Mouse (Mus musculus): ENCODE data around the gene Strip2.

Gene Strip2

GRCm38 (mm10) chr6:29916530-29917382 lies at the start of gene Strip2:
Gene Strip2, plus strand, starts transcription at chr6:29917012.
- peak; percentile 74 for DNase-seq (ENCODE audit: low read depth, low spot score)

GRCm38 (mm10) chr6:29868341-29868895 lies 48.4 kb upstream of the Strip2 start:
- DNase-seq (ENCODE audit: low read depth, low spot score), result no peak

GRCm38 (mm10) chr6:29873654-29874053 lies 43.2 kb upstream of the Strip2 start:
- no peak for DNase-seq (ENCODE audit: low read depth, low spot score)

- no peak for DNase-seq (ENCODE audit: low read depth, low spot score)
These were observed 41.2 kb upstream of the Strip2 start for GRCm38 (mm10) chr6:29875576-29875975.

DNA sequence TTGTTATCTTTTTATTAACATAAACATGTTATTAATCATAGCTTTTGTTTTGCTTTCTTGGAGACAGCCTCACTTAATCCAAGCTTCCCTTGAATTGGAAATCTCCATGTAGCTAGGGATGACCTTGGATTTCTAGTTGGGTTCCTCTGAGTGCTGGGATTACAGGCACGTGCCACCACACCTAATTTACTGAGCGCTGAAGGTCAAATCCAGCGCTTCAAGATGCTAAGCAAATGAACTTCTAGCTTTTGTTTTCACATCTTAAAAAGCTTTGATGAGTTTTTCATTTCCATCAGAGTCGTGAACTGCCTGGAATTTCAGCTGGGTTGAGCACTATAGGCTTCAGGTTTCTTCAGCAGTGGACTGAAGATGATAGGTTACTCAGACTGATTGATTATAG lies 40.0 kb upstream of the Strip2 start:
- no peak for DNase-seq (ENCODE audit: low read depth, low spot score)

DNA sequence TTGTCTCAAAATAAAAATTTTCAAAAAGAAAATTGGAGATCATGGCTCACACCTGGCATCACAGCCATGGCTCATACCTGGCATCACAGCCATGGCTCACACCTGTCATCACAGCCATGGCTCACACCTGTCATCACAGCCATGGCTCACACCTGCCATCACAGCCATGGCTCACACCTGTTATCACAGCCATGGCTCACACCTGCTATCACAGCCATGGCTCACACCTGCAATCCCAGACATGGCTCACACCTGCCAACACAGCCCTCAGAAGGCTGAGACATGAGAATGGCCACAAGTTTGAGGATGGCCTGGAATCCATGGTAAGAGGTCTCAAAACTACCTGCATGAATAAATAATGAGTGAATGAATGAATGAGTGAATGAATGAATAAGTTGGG lies 37.2 kb upstream of the Strip2 start:
- DNase-seq (ENCODE audit: low read depth, low spot score), result no peak

- no peak for DNase-seq (ENCODE audit: low read depth, low spot score)
These were observed 36.0 kb upstream of the Strip2 start for GRCm38 (mm10) chr6:29880796-29881195.

- no peak for DNase-seq (ENCODE audit: low read depth, low spot score)
These were observed 34.9 kb upstream of the Strip2 start for GRCm38 (mm10) chr6:29881936-29882335.

- no peak for DNase-seq (ENCODE audit: low read depth, low spot score)
These were observed 33.9 kb upstream of the Strip2 start for GRCm38 (mm10) chr6:29882870-29883269.

DNA sequence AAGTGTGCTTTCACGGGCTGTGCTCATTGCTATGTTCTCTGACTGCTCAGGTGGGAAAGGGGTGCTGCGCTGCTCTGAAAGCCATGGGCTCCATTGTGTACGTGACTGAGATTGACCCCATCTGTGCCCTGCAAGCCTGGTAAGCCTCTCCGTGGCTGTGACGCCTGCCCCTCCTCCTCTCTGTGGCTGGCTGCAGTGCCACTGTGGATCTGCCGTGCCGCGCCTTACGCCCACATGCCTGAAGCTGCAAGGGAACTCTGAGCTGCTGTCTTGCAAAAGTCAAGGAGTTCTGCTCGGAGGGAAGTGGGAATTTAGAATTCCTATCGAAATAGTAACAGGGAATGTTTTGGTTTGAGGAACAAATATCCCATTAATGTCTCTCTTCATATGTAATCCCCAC lies 25.7 kb upstream of the Strip2 start:
- DNase-seq (ENCODE audit: low read depth, low spot score), result peak; percentile 25

DNA sequence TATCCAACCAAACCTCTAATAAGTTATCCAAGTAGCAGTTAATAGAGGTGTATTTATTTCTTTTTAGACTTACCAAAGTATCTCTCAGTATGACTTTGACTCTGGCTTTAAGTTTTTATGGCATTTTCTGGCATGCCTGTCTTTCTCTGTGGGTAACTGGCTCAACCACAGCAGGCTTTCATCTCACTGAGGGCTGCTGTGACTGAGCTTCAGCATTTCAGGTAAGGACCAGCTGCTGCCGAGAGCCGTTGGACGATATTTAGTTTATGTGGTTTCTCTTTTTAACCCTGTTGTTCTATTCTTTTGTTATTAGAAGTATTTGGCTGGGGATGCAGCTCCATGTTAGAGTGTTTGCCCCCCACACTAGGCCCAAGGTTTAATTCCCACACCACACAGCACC lies 19.8 kb upstream of the Strip2 start:
- DNase-seq (ENCODE audit: low read depth, low spot score), result no peak

- DNase-seq (ENCODE audit: low read depth, low spot score), result no peak
These were observed 15.4 kb upstream of the Strip2 start for GRCm38 (mm10) chr6:29901450-29901849.

DNA sequence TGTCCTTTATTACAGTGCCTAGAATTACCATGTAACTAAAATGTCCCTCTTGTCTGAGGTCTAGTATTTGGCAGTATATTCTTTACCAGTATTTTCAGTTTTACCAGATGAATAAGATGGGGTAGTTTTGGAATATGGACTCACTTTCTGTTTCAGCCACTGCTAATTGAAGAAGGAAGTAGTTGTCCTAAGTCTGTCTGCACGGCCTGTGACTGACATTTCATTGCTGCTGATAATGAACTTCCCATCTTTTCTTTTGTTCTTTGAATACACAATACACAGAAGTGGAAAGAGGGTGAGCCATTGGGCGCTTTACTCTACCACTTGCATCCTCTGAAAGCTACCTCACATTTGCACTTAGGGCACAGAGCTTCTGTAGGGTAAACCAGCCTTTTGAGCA lies 14.6 kb upstream of the Strip2 start:
- no peak for DNase-seq (ENCODE audit: low read depth, low spot score)

- no peak for DNase-seq (ENCODE audit: low read depth, low spot score)
These were observed 13.4 kb upstream of the Strip2 start for GRCm38 (mm10) chr6:29903343-29903914.

DNA sequence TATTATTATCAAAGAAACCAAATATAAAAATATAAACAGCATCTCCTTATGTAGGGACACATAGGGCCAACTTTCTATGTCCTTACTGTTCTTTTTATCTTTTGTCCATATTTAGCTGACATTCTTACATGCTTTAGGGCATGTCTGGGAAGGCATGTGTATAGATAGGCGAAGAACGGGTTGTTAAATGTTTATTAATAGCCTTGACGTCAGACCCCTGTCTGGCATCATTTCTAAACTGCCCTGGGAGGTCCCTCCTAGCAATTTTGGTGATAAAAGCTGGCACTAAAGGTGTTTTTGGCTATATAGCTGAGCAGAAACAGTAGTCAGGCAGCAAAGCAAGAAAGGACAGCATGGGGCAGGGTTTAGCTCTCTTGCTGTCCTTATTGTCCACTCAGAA lies 12.5 kb upstream of the Strip2 start:
- DNase-seq (ENCODE audit: low read depth, low spot score), result no peak

DNA sequence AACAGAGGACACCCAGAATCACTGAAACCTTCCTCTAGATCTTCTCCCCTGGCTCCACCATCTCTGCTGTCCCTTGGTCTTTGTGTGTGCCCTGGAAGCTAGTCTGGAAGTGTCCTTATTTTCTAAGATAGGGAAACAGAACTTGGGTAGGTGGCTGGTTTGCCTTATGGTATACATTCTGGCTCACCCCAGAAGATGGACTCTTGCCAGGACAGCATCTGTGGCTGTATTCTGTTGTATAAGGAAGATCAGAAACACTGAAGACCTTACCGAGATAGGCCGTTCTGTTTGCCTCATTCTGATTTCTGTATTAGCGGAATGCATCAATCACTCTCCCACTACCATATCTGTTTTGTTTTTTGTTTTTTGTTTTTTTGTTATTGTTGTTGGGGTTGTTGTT lies 6.2 kb upstream of the Strip2 start:
- no peak for DNase-seq (ENCODE audit: low read depth, low spot score)

DNA sequence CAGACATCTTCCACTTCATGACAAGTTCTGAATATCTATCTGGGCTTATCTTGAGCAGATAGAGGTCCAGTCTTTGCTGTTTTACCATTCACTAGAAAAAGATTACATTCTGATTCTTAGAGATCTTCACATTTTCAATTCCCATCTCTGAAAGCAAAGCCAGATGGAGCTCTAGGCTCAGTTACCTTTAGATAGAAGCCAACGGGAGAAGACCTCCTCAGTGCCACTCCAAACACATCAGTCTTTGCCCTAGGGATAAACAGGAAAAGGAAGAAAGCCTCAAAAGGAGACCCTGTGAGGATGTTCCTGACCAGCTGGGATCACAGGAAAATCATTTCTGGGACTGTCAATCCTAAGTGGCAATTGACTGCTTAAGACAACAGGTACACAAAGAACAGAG lies 3.1 kb upstream of the Strip2 start:
- DNase-seq (ENCODE audit: low read depth, low spot score), result no peak

DNA sequence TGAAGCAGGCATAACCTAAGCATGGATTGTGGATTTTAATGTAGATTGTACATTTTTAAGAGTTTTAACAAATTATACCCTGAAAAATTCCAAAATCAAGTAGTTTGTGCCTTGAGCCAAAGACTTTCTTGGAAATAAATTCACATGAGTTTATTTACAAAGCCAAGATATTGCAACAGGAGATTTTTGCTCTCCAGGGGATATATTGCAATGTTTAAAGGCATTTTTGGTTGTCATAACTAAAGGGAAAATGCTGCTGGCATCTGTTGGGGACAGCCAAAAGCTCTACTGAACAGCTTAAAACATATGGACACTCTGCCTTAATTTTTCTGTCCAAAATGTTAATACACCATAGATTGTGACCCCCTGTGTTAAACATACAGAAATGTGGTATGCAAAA lies 2.7 kb upstream of the Strip2 start:
- no peak for DNase-seq (ENCODE audit: low read depth, low spot score)

GRCm38 (mm10) chr6:29915836-29916235 lies 976 bp upstream of the Strip2 start:
- DNase-seq (ENCODE audit: low read depth, low spot score), result no peak

GRCm38 (mm10) chr6:29917383-29917720 lies 540 bp downstream of the Strip2 start:
- no peak for DNase-seq (ENCODE audit: low read depth, low spot score)

DNA sequence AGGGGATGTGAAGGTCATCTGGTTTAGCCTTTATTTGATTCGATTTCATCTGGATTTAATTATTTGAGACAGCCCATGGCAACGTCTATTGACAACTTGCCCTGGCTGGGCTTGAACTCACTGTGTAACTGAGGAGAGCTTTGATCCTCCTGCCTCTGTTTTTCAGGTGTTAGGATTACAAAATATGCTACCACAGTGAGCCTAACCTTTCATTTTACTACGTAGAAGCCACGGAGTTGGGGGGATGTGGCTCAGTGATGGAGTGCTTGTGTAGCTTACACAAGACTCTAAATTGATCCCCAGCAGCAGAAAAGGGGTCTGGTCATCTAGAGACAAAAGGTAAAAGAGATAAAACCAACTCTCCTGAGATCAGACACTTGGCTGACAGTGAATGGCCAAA lies 1.1 kb downstream of the Strip2 start:
- DNase-seq (ENCODE audit: low read depth, low spot score), result no peak

GRCm38 (mm10) chr6:29923501-29923900 lies 6.7 kb downstream of the Strip2 start:
- no peak for DNase-seq (ENCODE audit: low read depth, low spot score)

- no peak for DNase-seq (ENCODE audit: low read depth, low spot score)
These were observed 8.9 kb downstream of the Strip2 start for GRCm38 (mm10) chr6:29925594-29926219.
